Mouse (Mus musculus) MEL (cell line): Measurements from ENCODE around the gene Fastkd5.

ENCODE experiments used
- CHD2 ChIP-seq: IDR thresholded peaks from 2 replicates; pipeline ENCODE4 v1.6.1; 2011; ENCODE audit warnings: low read length, improper control_type of control experiment
- CTCF ChIP-seq, 3 experiments: IDR thresholded peaks in 2 of 3; conservative IDR thresholded peaks in 1 of 3; 2 replicates each; pipeline ENCODE4 v1.5.1; 2011 to 2012; ENCODE audit warnings: low read length in 3 of 3, low read depth in 2 of 3, mild to moderate bottlenecking in 2 of 3, improper control_type of control experiment in 1 of 3, inconsistent platforms in 1 of 3, mixed read lengths in 1 of 3, moderate library complexity in 1 of 3; ENCODE audit not compliant: control insufficient read depth in 1 of 3, insufficient read depth in 1 of 3, poor library complexity in 1 of 3, severe bottlenecking in 1 of 3
- ELF1 ChIP-seq: IDR thresholded peaks from 2 replicates; pipeline ENCODE4 v1.6.1; 2014; ENCODE audit warnings: low read depth, mild to moderate bottlenecking, inconsistent platforms, low read length, improper control_type of control experiment, moderate library complexity
- ETS1 ChIP-seq: IDR thresholded peaks from 2 replicates; pipeline ENCODE4 v1.6.1; 2012; ENCODE audit warnings: low read depth, mild to moderate bottlenecking, inconsistent platforms, low read length, improper control_type of control experiment, moderate library complexity
- GATA1 ChIP-seq: IDR thresholded peaks from 2 replicates; pipeline ENCODE4 v1.6.1; 2011; ENCODE audit warnings: low read depth, low read length, improper control_type of control experiment
- KAT2A ChIP-seq: conservative IDR thresholded peaks from 2 replicates; pipeline ENCODE4 v1.6.1; 2012; ENCODE audit warnings: low read depth, low read length, improper control_type of control experiment, inconsistent platforms
- MAX ChIP-seq: IDR thresholded peaks from 2 replicates; pipeline ENCODE4 v1.6.1; 2011; ENCODE audit warnings: low read length, improper control_type of control experiment
- MEF2A ChIP-seq: IDR thresholded peaks from 2 replicates; pipeline ENCODE4 v1.6.1; 2014; ENCODE audit warnings: low read depth, mild to moderate bottlenecking, inconsistent platforms, low read length, improper control_type of control experiment; ENCODE audit not compliant: poor library complexity, insufficient replicate concordance, severe bottlenecking; ENCODE audit errors: extremely low read depth
- NELFE ChIP-seq: IDR thresholded peaks from 2 replicates; pipeline ENCODE4 v1.6.1; 2011; ENCODE audit warnings: low read depth, low read length, improper control_type of control experiment
- POLR2A ChIP-seq, 2 experiments: IDR thresholded peaks; 2 replicates each; pipeline ENCODE4 v1.6.1; 2011 to 2012; ENCODE audit warnings: low read length in 2 of 2, mild to moderate bottlenecking in 2 of 2, control low read depth in 1 of 2, improper control_type of control experiment in 1 of 2, low read depth in 1 of 2, moderate library complexity in 1 of 2; ENCODE audit not compliant: control insufficient read depth in 1 of 2, insufficient read depth in 1 of 2, poor library complexity in 1 of 2
- RCOR1 ChIP-seq: IDR thresholded peaks from 2 replicates; pipeline ENCODE4 v1.6.1; 2012; ENCODE audit warnings: low read depth, mild to moderate bottlenecking, inconsistent platforms, low read length, improper control_type of control experiment
- TBP ChIP-seq: IDR thresholded peaks from 2 replicates; pipeline ENCODE4 v1.8.0; 2011; ENCODE audit warnings: low read depth, low read length, improper control_type of control experiment
- USF1 ChIP-seq: IDR thresholded peaks from 2 replicates; pipeline ENCODE4 v1.6.1; 2014; ENCODE audit warnings: low read depth, mild to moderate bottlenecking, inconsistent platforms, low read length, improper control_type of control experiment, moderate library complexity

GRCm38 (mm10) chr2:130634006-130634738 is 4.3 kb upstream of the Fastkd5 start:
- TF ChIP-seq POLR2A (IDR thresholded peaks at IDR 0.05; ENCODE audit: control insufficient read depth in 1 of 2, insufficient read depth in 1 of 2, low read depth in 1 of 2, low read length in 2 of 2, poor library complexity in 1 of 2) (no peak), CHD2 (no peak), CTCF (IDR thresholded peaks at IDR 0.05 in 2 of 3, conservative IDR thresholded peaks at IDR 0.05 in 1 of 3; ENCODE audit: control insufficient read depth in 1 of 3, insufficient read depth in 1 of 3, low read depth in 2 of 3, low read length in 3 of 3, poor library complexity in 1 of 3, severe bottlenecking in 1 of 3) (no peak), RCOR1 (no peak), MEF2A (no peak), KAT2A (no peak), ETS1 (no peak), GATA1 (no peak), ELF1 (no peak), MAX (no peak), TBP (no peak), USF1 (no peak), NELFE (no peak)
